Mouse (Mus musculus) lung, postnatal 14 days (tissue): ENCODE results near the gene Esrrg.

Source experiments
- DNase-seq: peaks from one replicate; pipeline ENCODE4 v3.0.0; 2021

Esrrg gene

DNA sequence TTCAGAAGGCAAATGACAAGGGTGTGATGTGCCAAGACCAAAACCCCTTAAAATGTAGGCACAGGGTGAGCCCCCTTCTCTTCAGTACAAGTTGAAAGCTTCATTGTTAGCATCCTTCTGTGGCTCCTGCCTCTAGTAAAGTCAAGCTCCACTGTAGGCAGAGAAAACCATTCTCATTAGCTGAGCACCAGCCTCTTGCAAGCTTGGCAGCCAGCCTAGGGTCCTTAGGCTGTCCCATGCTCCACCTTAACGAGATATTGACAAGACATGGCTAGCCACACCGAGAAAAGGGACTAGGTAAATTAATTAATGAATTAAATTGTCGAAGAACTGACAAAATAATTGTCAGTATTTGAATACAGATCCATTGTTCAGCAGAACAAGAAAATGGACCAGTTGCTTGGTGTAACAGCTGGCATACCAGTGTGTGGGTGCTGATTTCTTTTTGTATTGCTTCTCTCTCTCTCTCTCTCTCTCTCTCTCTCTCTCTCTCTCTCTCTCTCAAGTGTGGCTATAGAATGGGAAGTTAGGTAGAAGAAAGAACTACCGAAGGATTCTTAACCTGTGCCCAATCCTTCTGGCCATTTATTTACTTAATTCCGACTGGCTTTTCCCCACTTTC lies 311.7 kb downstream of the Esrrg start:
- no peak for DNase-seq

- DNase-seq = no peak
Observed at GRCm38 (mm10) chr1:187931146-187931545, 322.6 kb downstream of the Esrrg start.

DNA sequence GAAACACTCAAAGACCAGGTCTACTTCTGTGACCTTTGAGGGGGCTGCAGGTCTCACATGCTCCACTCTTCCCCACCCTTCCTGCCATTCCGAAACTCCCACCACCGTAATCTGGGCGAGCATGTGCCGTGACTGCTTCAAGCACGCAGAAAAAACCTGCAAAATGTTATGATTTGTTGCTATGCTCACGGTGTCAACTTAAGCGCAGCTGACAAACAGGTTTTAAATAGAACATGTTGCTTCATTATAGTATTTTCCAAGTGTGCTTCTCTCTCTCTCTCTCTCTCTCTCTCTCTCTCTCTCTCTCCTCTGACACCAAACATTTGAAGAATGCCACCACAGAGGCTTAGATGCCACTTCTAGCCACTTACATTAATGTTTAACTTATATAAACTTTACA lies 330.1 kb downstream of the Esrrg start:
- DNase-seq = no peak

GRCm38 (mm10) chr1:187939078-187939477 lies 330.5 kb downstream of the Esrrg start:
- DNase-seq = peak; percentile 4

DNA sequence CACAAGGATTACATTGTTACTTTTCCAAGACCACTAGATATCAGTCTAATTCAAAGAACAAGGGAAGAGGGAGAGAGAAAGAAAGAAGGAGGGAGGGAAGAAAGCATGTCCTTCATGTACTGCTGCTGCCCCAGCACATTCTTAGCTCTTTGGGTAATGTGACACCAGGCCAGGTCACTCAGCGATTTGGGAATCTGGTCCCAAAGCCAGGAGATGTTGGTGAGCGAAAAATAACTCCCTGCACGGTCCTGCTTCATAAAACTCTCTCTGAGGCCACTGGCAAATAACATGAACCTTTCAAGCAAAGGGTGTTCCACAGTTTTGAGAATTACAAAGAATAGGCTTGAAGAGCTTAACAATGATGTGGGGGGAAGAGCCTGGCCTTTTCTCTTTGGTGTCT lies 342.9 kb downstream of the Esrrg start:
- no peak for DNase-seq

- no peak for DNase-seq
Observed at GRCm38 (mm10) chr1:187956702-187957101, 348.1 kb downstream of the Esrrg start.

GRCm38 (mm10) chr1:187959192-187959591 lies 350.6 kb downstream of the Esrrg start:
- DNase-seq = no peak

GRCm38 (mm10) chr1:187961452-187961851 lies 352.9 kb downstream of the Esrrg start:
- no peak for DNase-seq

GRCm38 (mm10) chr1:187964829-187965760 lies 356.5 kb downstream of the Esrrg start:
- no peak for DNase-seq

DNA sequence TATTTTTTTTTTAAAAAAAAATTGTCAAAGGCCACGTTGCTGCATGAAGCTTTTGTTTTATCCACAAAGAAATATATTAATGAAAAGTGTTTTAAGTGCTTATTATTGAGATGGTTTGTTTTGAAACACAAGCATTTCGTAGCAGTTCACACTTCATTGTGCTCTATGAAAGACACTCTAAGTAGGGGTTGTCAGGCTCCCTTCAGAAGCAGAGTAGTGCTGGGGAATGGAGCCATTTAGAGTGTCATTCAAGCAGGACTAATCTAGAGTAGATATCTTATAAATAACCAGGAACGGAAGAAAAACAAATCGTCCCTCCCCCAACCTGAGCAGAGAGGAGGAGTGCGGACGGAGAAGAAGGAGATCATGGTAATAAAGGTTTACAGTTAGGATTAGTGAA lies 357.3 kb downstream of the Esrrg start:
- no peak for DNase-seq

GRCm38 (mm10) chr1:187968379-187968778 lies 359.8 kb downstream of the Esrrg start:
- no peak for DNase-seq

DNA sequence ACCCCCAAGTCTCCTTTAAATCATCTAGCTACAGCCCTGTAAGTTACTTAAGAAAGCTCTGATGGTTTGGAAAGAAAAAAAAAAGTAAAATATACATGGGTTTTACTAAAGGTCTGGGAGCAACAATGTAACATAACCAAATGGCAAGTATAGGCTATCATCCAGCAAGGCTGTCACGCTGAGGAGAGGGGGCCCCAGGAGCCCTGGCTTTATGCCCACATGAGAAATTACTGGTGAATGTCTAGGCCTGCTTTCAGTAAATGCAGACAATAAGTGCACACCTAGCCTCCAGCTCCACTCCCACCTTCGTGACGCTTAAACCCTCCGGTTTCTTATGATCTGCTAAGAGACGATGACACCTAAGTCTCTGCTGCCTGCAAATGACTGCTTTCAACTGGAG lies 360.9 kb downstream of the Esrrg start:
- no peak for DNase-seq

- peak; percentile 42 for DNase-seq
Observed at GRCm38 (mm10) chr1:187974396-187974795, 365.8 kb downstream of the Esrrg start.

- no peak for DNase-seq
Observed at GRCm38 (mm10) chr1:187975465-187976352, 367.1 kb downstream of the Esrrg start.

DNA sequence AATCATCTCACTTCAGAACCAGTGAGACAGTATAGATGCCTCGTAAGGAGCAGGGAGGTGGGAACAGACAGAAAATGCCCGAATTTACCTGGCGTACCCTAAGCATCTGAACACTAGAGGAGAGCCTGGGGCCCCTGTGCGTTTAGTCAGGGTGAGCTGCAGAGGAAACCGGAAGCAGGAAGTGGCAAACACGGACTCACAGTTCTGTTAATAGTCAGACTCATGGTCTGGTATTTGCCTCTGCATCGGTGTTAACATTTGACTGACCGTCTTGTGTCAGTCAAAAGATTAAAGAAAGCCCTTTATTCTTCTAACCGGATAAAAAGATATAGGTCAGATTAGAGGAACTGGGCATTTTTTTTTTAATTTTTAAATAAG lies 367.8 kb downstream of the Esrrg start:
- no peak for DNase-seq

GRCm38 (mm10) chr1:187981028-187981427 lies 372.4 kb downstream of the Esrrg start:
- no peak for DNase-seq

GRCm38 (mm10) chr1:187983177-187983576 lies 374.6 kb downstream of the Esrrg start:
- DNase-seq = no peak

GRCm38 (mm10) chr1:187990161-187990560 lies 381.6 kb downstream of the Esrrg start:
- no peak for DNase-seq

DNA sequence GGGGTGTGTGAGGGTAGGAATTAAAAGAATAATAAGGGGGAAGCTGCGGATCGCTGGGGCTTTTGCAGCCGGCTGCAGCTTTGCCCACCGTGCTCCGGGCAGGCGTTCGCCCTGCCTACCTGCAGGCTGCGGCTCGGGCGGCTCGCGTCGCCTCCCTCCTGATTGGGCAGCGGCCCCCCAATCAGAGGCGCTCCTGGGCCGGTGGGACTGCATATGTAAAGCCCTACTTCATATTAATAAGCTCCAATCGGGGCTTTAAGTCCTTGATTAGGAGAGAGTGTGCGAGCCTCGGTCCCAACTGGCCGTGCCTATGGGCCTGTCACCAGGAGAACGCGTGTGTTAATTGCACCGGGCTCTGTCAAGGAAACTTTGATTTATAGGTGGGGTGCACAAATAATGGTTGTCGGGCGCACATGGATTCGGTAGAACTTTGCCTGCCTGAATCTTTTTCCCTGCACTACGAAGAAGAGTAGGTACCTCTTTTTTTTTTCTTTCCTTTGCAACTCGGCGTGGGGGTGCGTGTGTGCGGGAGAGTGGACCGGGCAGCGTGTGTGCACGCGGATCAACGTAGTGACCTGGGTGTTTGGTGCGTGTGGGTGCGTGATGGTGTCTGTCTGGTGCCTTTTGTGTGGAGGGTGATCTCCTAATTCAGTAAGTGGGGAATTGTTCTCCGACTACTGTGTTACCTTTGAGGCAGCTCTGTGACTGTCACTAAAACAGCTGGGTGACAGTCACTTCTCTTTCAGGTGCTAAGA lies 389.2 kb downstream of the Esrrg start:
- peak; percentile 52 for DNase-seq

GRCm38 (mm10) chr1:187999121-187999520 lies 390.5 kb downstream of the Esrrg start:
- DNase-seq = no peak

DNA sequence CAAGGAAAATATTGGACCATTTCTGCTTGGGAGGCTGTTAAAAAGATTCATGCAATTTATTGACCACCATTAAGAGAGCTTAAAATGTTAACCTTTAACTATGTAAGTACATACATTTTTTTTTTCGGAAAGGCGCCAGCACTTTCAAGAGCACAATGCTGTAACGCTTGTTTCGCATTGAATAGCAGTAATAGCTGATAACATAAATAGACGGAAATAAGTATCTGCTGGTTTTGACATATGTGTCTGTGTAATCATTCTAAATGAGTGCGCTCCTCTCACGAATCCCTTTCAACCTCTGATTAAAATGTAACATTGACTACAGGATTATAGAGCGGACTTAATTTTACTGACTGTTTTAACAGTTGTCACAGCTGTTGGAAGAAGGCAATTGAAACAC lies 391.6 kb downstream of the Esrrg start:
- no peak for DNase-seq

GRCm38 (mm10) chr1:188006820-188007491 lies 398.4 kb downstream of the Esrrg start:
- no peak for DNase-seq
